Mouse (Mus musculus) inflammation-experienced regulatory T-cells (primary cell): ENCODE results near the gene Soat2. TPM values are rescaled to one million over a fixed set of nuclear protein-coding genes. Genes with fewer than 3 reads are reported as not detected.

Source experiments
- polyA plus RNA-seq, 2 experiments: library from polyadenylated mRNA; unstranded; fragments of 100-300 nt; shearing (Covaris generic); gene quantifications; one replicate each; pipeline ENCODE4 v1.2.1; 2017

The Soat2 gene
- polyA plus RNA-seq: 1 to 10 TPM; 2.2 TPM

GRCm38 (mm10) chr15:102150301-102151135 is at the start of gene Soat2:
TSS of gene Soat2 (plus strand) at chr15:102150526.

GRCm38 (mm10) chr15:102136129-102136758 is 14.1 kb upstream of the Soat2 start, which contains the start of gene Spryd3:
TSS of gene Spryd3 (minus strand) at chr15:102136234.

GRCm38 (mm10) chr15:102144274-102144711 is 6.0 kb upstream of the Soat2 start, which contains the start of gene Igfbp6:
TSS of gene Igfbp6 (plus strand) at chr15:102144362.

GRCm38 (mm10) chr15:102202971-102203834 is 52.9 kb downstream of the Soat2 start, which contains the start of gene Zfp740:
TSS of gene Zfp740 (plus strand) at chr15:102203249.

GRCm38 (mm10) chr15:102204674-102205505 is 54.6 kb downstream of the Soat2 start, which contains the start of gene Csad:
TSS of gene Csad (minus strand) at chr15:102204724.

Other genes with a start within 250 kb of the Soat2 start
- under 1 TPM; 0.07 to 0.56 TPM for gene Krt4, start 225.8 kb upstream of the Soat2 start, polyA plus RNA-seq
- 1 to 10 TPM in 1 of 2 experiments, not detected in 1; 4.3 TPM for gene Krt79, start 210.2 kb upstream of the Soat2 start, polyA plus RNA-seq
- gene Krt78, start 196.2 kb upstream of the Soat2 start, polyA plus RNA-seq: not detected
- gene Krt8, start 146.0 kb upstream of the Soat2 start, polyA plus RNA-seq: 1 to 10 TPM; 1.7 to 2.4 TPM
- gene Krt18, start 122.3 kb upstream of the Soat2 start, polyA plus RNA-seq: 1 to 10 TPM in 1 of 2 experiments, under 1 TPM in 1; 0.71 to 6.2 TPM
- 10 to 100 TPM; 96.9 to 97.9 TPM for gene Eif4b, start 76.8 kb upstream of the Soat2 start, polyA plus RNA-seq
- 1 to 10 TPM; 2.7 to 3.6 TPM for gene Tns2, start 50.1 kb upstream of the Soat2 start, polyA plus RNA-seq
- gene Spryd3, start 14.3 kb upstream of the Soat2 start, polyA plus RNA-seq: 10 to 100 TPM; 55.1 to 62.1 TPM
- 1 to 10 TPM in 1 of 2 experiments, not detected in 1; 1.7 TPM for gene Igfbp6, start 6.2 kb upstream of the Soat2 start, polyA plus RNA-seq
- 100 to 1,000 TPM in 1 of 2 experiments, 10 to 100 TPM in 1; 94.4 to 103 TPM for gene Zfp740, start 52.7 kb downstream of the Soat2 start, polyA plus RNA-seq
- 10 to 100 TPM; 23.9 to 26.0 TPM for gene Csad, start 54.2 kb downstream of the Soat2 start, polyA plus RNA-seq
- gene Itgb7, start 81.4 kb downstream of the Soat2 start, polyA plus RNA-seq: 1,000 to 10,000 TPM; 1,270 to 1,388 TPM
- gene Rarg, start 107.0 kb downstream of the Soat2 start, polyA plus RNA-seq: 10 to 100 TPM; 37.3 to 41.8 TPM
- under 1 TPM in 1 of 2 experiments, not detected in 1; 0.34 TPM for gene Gm9918, start 120.0 kb downstream of the Soat2 start, polyA plus RNA-seq
- gene Mfsd5, start 128.9 kb downstream of the Soat2 start, polyA plus RNA-seq: 100 to 1,000 TPM; 101 to 121 TPM
- gene Espl1, start 145.7 kb downstream of the Soat2 start, polyA plus RNA-seq: 1 to 10 TPM in 1 of 2 experiments, under 1 TPM in 1; 0.60 to 1.9 TPM
- 100 to 1,000 TPM; 410 to 478 TPM for gene Pfdn5, start 175.6 kb downstream of the Soat2 start, polyA plus RNA-seq
- 10 to 100 TPM; 81.7 to 90.3 TPM for gene Myg1, start 181.2 kb downstream of the Soat2 start, polyA plus RNA-seq
- 10 to 100 TPM; 50.8 to 79.0 TPM for gene Aaas, start 200.2 kb downstream of the Soat2 start, polyA plus RNA-seq
- under 1 TPM in 1 of 2 experiments, not detected in 1; 0.33 TPM for gene Sp7, start 216.7 kb downstream of the Soat2 start, polyA plus RNA-seq